Mouse (Mus musculus): ENCODE results near the gene Nusap1. TPM values are rescaled to one million over a fixed set of nuclear protein-coding genes. Genes with fewer than 3 reads are reported as not detected.
"Not testable (repeated sequence)": the region's sequence is repeated elsewhere in the genome, so short reads cannot be mapped to it uniquely, and the experiment has no call there.

Nusap1 gene
- polyA plus RNA-seq, 1 experiment: 4.4 TPM

DNA sequence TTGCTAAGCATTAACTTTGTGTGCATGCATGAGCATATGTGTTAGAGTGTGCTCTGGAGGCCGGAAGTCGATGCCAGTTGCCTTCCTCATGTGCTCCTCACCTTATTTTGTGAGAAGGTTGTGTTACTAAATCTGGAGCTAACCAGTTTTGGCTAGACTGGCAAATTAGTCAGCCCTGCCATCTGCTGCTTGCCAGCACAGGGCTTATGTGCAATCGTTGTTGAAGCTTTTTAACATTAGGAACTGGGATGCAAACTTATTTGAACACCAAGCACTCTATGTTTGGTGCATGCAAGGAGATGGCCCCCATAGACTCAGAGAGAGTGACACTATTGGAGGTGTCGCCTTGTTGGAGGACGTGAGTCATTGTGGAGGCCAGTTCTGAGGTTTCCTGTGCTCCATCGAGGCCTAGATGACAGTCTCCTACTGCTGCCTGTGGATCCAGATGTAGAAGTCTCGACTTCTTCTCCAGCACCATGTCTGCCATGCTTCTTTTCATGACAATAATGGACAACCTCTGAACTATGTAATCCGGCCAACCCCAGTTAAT lies 21.2 kb upstream of the Nusap1 start:
- Histone ChIP-seq H3K4me2 (ENCODE audit: low read depth) (no peak overlapping the region), H3K4me3 (no peak overlapping the region)

DNA sequence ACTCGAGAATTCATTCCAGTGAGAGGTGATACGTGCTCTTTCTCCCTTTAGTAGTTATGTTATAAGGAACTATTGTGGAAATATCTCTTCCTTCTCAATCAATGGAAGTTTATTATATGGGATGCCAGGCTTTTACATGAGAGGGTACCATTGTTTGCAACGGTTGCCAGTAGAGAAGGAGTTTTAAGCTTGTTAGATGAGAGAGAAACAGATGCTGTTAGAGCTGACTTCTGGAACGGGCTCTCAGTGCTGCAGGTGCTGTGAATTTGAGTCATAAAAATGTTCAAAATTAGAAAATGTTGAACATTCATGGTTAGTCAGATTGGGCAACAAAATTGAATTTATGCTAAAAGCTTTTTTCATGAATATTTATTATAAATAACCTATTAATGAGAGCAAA lies 17.1 kb upstream of the Nusap1 start:
- H3K4me3 ChIP-seq: no peak overlapping the region
- H3K79me2 ChIP-seq (ENCODE audit: control insufficient read depth, insufficient read depth): peaks cover 45% of the 10 kb centered on the region
- H3K36me3 ChIP-seq (ENCODE audit: control insufficient read depth, insufficient read depth): peaks cover 59% of the 10 kb centered on the region
- no peak overlapping the region for H3K4me2 ChIP-seq (ENCODE audit: low read depth)
- TF ChIP-seq POLR2AphosphoS2 (IDR thresholded peaks at IDR 0.05; ENCODE audit: insufficient read length, low read depth) (no peak), E2F4 (IDR thresholded peaks at IDR 0.05; ENCODE audit: insufficient read depth) (no peak), USF1 (IDR thresholded peaks at IDR 0.05; ENCODE audit: low read depth) (no peak), MYOD1 (IDR thresholded peaks at IDR 0.05; ENCODE audit: control insufficient read depth in 1 of 3, insufficient read length in 2 of 3, low read depth in 2 of 3) (no peak), MAX (IDR thresholded peaks at IDR 0.05; ENCODE audit: low read depth) (no peak), TCF3 (IDR thresholded peaks at IDR 0.05; ENCODE audit: insufficient read length, low read depth) (no peak), POLR2A (IDR thresholded peaks at IDR 0.05; ENCODE audit: insufficient read length, low read depth) (no peak)
- no peak overlapping the region for H3ac ChIP-seq (ENCODE audit: control insufficient read depth, insufficient read length)
- H3K27me3 ChIP-seq (ENCODE audit: control insufficient read depth, insufficient read depth, insufficient read length): no peaks in the 10 kb centered on the region

More for the DNA sequence above, 21.2 kb upstream of the Nusap1 start:
- Histone ChIP-seq H3K79me2 (ENCODE audit: control insufficient read depth, insufficient read depth) (peaks cover 61% of the 10 kb centered on the region), H3ac (ENCODE audit: control insufficient read depth, insufficient read length) (no peak overlapping the region), H3K27me3 (ENCODE audit: control insufficient read depth, insufficient read depth, insufficient read length) (no peaks in the 10 kb centered on the region), H3K36me3 (ENCODE audit: control insufficient read depth, insufficient read depth) (peaks cover 46% of the 10 kb centered on the region)
- TF ChIP-seq E2F4 (IDR thresholded peaks at IDR 0.05; ENCODE audit: insufficient read depth) (no peak), TCF3 (IDR thresholded peaks at IDR 0.05; ENCODE audit: insufficient read length, low read depth) (no peak), POLR2A (IDR thresholded peaks at IDR 0.05; ENCODE audit: insufficient read length, low read depth) (no peak), MYOD1 (IDR thresholded peaks at IDR 0.05; ENCODE audit: control insufficient read depth in 1 of 3, insufficient read length in 2 of 3, low read depth in 2 of 3) (no peak), REST (IDR thresholded peaks at IDR 0.05; ENCODE audit: insufficient read depth, insufficient read length) (no peak), MAX (IDR thresholded peaks at IDR 0.05; ENCODE audit: low read depth) (no peak), USF1 (IDR thresholded peaks at IDR 0.05; ENCODE audit: low read depth) (no peak), MYOG (IDR thresholded peaks at IDR 0.05; ENCODE audit: control insufficient read depth in 1 of 3, insufficient read depth in 1 of 3, insufficient read length in 2 of 3, low read depth in 2 of 3) (no peak), CEBPB (IDR thresholded peaks at IDR 0.05; ENCODE audit: insufficient read depth, poor library complexity, severe bottlenecking) (no peak), SRF (IDR thresholded peaks at IDR 0.05; ENCODE audit: control insufficient read depth, insufficient read length, low read depth) (no peak), TCF12 (IDR thresholded peaks at IDR 0.05; ENCODE audit: insufficient read depth, poor library complexity, severe bottlenecking) (no peak), POLR2AphosphoS2 (IDR thresholded peaks at IDR 0.05; ENCODE audit: insufficient read length, low read depth) (no peak)

GRCm38 (mm10) chr2:119601575-119601974 lies 16.5 kb upstream of the Nusap1 start:
- not testable (repeated sequence) for H3ac ChIP-seq (ENCODE audit: control insufficient read depth, insufficient read length); H3K27me3 ChIP-seq (ENCODE audit: control insufficient read depth, insufficient read depth, insufficient read length); H3K4me3 ChIP-seq; H3K4me2 ChIP-seq (ENCODE audit: low read depth)
- Histone ChIP-seq H3K79me2 (ENCODE audit: control insufficient read depth, insufficient read depth) (peaks cover 40% of the 10 kb centered on the region), H3K36me3 (ENCODE audit: control insufficient read depth, insufficient read depth) (peaks cover 54% of the 10 kb centered on the region)

DNA sequence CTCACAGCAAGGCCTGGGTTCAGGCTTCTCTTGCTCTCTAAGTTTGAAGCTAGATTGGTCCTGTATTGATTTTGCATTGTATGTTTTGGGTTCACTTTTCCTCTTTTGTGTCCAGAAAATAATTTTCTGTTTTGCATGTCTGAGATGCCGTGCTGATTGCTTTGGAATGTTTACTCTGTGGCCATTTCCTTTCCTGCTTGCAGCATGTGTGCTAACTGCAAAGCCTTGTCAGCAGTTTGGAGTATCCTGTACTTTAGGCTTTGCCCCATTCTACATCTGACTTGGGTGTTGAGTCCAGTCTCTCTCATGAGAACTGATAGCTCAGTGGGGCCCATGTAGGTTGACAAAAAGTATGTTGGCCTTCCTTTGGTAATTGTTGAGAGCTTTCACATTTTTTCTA lies 15.6 kb upstream of the Nusap1 start:
- TF ChIP-seq USF1 (IDR thresholded peaks at IDR 0.05; ENCODE audit: low read depth) (no peak), E2F4 (IDR thresholded peaks at IDR 0.05; ENCODE audit: insufficient read depth) (no peak), REST (IDR thresholded peaks at IDR 0.05; ENCODE audit: insufficient read depth, insufficient read length) (no peak), MYOD1 (IDR thresholded peaks at IDR 0.05; ENCODE audit: control insufficient read depth in 1 of 3, insufficient read length in 2 of 3, low read depth in 2 of 3) (no peak), TCF3 (IDR thresholded peaks at IDR 0.05; ENCODE audit: insufficient read length, low read depth) (no peak)
- Histone ChIP-seq H3K4me3 (no peak overlapping the region), H3K4me2 (ENCODE audit: low read depth) (no peak overlapping the region), H3K27me3 (ENCODE audit: control insufficient read depth, insufficient read depth, insufficient read length) (no peaks in the 10 kb centered on the region), H3K36me3 (ENCODE audit: control insufficient read depth, insufficient read depth) (peaks cover 56% of the 10 kb centered on the region), H3K79me2 (ENCODE audit: control insufficient read depth, insufficient read depth) (peaks cover 31% of the 10 kb centered on the region), H3ac (ENCODE audit: control insufficient read depth, insufficient read length) (no peak overlapping the region)

DNA sequence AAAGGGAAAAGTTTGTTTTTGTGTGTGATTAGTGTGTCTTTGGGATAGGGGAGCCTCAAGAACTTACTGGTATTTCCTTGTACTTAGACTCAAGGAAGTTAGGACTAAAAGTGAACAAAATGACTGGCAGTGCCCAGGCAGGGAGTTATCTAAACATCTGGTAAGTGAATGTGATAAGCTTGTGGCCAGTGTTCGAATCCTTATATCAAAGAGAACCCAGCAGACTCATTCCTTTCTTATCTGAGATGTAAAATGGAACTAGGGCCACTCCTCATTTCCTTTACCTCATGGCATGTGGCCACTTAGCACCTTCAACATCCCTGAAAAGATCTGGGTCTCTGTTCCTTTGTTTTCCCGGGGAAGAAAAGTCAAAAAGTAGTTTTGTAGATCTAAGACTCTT lies 14.2 kb upstream of the Nusap1 start:
- Histone ChIP-seq H3K4me2 (ENCODE audit: low read depth) (no peak overlapping the region), H3ac (ENCODE audit: control insufficient read depth, insufficient read length) (no peak overlapping the region), H3K36me3 (ENCODE audit: control insufficient read depth, insufficient read depth) (peaks cover 46% of the 10 kb centered on the region), H3K79me2 (ENCODE audit: control insufficient read depth, insufficient read depth) (peaks cover 20% of the 10 kb centered on the region), H3K27me3 (ENCODE audit: control insufficient read depth, insufficient read depth, insufficient read length) (no peaks in the 10 kb centered on the region), H3K4me3 (no peak overlapping the region)
- no peak for TF ChIP-seq MYOD1 (IDR thresholded peaks at IDR 0.05; ENCODE audit: control insufficient read depth in 1 of 3, insufficient read length in 2 of 3, low read depth in 2 of 3)
- no peak for TF ChIP-seq MYOG (IDR thresholded peaks at IDR 0.05; ENCODE audit: control insufficient read depth in 1 of 3, insufficient read depth in 1 of 3, insufficient read length in 2 of 3, low read depth in 2 of 3)
- no peak for TF ChIP-seq POLR2A (IDR thresholded peaks at IDR 0.05; ENCODE audit: insufficient read length, low read depth)
- no peak for TF ChIP-seq E2F4 (IDR thresholded peaks at IDR 0.05; ENCODE audit: insufficient read depth)
- TF ChIP-seq TCF12 (IDR thresholded peaks at IDR 0.05; ENCODE audit: insufficient read depth, poor library complexity, severe bottlenecking): no peak
- TF ChIP-seq SRF (IDR thresholded peaks at IDR 0.05; ENCODE audit: control insufficient read depth, insufficient read length, low read depth): no peak
- no peak for TF ChIP-seq CEBPB (IDR thresholded peaks at IDR 0.05; ENCODE audit: insufficient read depth, poor library complexity, severe bottlenecking)
- no peak for TF ChIP-seq POLR2AphosphoS2 (IDR thresholded peaks at IDR 0.05; ENCODE audit: insufficient read length, low read depth)

All from myocyte (in vitro differentiated cells).